Mouse (Mus musculus) kidney, adult 9 months (tissue): ENCODE results near the gene Nckap5.
"Not testable (repeated sequence)": the region's sequence is repeated elsewhere in the genome, so short reads cannot be mapped to it uniquely, and the experiment has no call there.

Experiments
- DNase-seq: peaks from one replicate; pipeline ENCODE4 v3.0.0; 2022

Nckap5 gene

DNA sequence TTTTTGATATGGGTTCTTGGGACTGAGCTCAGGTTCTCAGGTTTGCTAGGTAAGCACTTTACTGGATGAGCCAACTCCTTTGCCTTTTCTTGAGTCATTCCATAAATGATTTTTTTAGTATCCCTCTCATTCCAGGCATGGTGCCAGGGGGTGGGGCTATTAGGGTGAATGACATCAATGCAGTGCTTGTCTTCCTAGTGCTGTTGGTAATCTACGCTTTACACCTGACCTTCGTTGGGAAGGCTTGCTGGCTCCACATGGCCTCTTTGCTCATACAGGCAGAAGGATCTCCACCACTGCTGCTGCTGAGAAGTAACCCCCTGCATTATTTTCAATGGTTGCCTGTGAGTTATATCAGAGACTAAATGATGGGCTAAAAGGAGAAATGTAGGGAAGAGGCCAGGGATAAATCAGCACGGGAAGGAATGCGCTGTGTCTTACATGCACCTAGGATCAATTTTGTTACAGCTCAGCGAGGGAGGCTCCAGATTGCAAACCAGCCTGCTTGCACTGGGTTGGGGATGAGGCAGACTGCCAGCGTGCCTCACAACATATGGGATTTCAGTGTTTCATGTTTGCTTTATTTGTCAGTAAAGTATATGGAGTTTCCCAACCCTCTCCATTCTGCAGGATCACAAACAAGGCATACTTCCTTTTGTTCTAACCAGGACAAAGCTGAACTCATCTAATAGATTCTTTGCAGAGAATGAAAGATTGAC lies 676.9 kb downstream of the Nckap5 start:
- DNase-seq = peak; percentile 5

DNA sequence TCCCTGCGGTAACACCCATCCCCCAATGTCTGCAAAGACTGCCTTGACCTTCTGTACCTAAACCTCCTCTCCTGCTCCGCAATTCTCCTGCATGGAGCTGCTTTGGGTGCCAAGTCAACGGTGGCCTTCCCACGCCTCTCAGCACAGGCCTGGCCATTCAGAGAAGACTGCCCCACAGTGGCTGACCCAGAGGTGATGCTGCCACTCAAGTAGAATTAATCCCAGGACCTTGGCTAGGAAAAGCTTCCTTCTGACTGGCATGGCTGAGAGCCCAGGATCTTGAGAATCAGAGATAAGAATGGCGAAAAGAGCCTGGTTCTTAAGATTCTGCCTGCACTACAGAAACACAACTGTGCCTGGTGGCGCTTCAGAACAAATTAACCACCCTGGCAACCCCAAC lies 678.4 kb downstream of the Nckap5 start:
- no peak for DNase-seq

DNA sequence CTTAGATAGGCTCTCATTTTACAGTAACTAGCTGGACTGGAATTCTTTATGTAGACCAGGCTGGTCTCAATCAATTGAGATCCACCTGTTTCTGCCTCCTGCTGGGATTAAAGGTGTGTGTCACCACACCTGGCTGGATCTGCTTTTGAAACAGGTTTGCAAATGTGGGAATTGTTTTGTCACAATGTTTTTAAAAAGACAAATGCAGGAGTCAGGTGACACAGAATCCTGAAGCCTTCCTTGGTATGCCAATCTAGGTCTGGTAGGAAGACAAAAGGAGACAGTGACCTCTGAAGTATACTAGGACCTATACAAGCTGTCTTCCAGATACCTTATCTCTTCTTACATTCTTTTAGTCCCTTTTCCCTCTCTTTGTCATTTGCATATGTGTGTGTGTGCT lies 680.6 kb downstream of the Nckap5 start:
- DNase-seq = no peak

DNA sequence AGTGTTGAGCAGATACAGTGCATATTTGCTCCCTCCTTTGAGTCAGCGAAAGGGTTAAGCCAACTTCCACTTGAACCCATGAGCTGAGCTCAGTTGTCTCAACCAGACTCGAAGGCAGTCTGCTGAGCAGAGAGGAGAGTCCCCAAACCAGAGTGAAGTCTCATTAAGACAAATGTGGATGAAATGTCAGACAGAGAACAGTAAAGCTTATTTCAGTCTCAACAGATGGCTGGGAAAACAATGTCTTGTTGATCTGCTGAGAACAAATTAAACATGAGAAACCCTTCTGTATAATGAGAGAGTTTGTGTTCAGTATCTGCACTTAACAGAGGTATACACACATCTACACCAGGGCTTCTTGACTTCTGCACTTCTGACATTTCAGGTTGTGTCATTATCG lies 694.9 kb downstream of the Nckap5 start:
- DNase-seq = no peak

DNA sequence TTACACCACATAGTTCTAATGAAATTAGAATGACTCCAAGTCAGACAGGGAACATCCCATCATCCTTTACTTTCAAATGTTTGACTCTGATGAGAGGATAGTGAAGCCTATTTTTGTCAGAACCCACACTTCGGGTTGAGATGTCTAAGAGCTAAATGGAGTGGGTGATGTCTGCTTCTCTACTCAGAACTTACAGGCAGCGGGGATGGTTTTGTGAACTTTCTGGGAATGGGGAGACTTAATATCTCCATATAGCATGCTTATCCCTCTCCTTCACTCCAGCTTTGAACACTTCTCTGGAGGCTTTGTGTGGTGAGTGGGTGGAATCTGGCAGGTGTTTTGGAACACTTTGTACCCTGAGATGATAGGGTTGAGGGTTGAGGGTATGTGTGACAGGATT lies 698.3 kb downstream of the Nckap5 start:
- DNase-seq = no peak

DNA sequence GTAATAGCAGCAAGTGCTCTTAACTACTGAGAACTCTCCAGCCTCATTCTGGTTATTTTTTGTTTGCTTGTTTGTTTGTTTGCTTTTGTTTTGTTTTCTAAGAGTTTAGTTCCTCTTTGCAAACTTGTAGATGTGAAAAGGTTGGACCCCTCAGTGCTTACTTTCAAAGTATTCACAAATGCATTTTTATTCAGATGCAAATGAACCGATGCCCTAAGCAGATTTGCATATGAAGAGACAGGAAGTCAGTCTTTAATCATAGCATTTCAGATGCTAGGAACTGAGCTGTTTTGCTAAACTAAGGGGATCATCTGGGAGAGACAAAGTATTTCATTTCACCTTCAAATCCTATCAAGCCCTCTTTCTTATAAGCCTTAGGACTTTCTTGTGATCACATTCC lies 701.5 kb downstream of the Nckap5 start:
- DNase-seq = no peak

DNA sequence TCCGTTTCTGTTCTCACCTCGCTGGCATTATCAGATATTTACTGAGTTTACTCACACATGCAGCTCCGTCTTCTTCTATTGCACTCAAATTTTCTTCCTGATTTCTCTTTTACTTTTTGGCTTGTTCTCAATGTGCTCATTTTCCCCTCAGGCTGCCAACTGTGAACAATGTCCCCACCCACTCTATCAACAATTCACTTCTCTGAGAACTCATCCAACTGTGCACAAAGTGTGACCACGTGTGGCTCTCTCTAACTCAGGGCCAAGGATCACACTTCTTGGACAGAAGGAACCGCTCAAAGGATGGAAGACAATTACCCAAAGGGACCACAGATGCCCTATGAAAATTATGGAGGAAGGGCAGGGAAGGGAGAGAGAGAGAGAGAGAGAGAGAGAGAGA lies 707.5 kb downstream of the Nckap5 start:
- DNase-seq = no peak

DNA sequence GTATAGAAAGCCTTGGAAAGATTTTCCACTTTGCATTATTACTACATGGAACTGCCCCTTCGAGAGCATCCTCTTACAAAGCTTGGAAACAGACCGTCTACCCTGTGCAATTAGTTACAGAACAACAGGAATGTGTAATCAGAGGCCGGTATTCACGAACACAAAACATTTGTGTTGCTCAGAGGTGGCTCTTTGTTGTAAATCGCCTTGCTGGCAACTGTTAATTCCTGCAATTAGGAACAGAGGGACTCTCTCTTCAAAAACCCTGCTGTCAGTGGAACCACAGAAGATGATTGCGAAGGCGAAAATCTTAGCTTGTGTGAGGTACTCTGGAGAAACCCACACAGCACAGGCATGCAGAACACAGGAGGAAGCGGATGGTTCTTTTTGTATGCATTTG lies 710.1 kb downstream of the Nckap5 start:
- DNase-seq = no peak

DNA sequence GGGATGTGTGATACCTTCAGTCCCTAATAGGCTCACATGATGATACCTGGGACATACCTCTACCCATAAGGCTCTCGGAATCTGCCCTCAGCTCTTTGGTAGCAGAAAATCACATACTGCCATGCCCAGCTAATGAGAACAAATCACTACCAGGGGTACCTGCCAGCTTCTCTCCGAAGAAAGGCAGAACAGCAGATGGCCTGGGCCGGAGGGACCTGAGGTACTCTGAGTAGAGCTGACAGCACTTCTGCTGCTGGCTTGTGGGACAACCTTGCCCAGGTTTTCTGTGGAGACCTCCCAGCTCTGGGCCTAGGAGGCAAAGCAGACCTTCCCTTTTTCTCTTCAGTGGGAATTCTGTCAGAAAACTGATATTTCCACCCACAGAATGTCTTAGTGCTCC lies 714.6 kb downstream of the Nckap5 start:
- no peak for DNase-seq

DNA sequence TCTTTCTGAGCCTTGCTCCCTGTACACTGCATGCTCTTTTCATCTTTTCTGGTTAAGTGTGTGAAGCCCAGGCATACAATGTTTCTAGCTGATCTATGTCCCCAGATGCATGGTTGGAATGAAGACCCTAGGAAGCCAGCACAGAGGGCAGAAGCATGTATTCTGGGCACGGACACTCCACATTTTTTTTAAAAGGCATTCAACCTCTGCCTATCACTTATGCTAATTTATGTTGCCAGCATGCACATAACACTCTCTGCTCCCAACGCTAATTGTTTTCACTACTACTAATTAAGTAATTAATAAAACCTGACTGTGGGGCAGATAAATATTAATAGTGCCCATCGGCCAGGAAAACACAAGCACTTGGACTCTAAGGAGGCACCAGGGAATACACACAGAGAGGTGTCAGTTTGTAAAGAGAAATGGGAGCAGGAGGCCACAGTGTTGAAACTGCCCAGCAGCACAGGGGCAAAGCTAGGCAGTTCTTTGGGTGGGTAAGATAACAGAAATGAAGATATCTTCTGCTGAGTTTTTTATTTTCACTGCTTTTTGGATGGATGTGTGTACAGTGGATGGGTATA lies 724.8 kb downstream of the Nckap5 start:
- DNase-seq = no peak

DNA sequence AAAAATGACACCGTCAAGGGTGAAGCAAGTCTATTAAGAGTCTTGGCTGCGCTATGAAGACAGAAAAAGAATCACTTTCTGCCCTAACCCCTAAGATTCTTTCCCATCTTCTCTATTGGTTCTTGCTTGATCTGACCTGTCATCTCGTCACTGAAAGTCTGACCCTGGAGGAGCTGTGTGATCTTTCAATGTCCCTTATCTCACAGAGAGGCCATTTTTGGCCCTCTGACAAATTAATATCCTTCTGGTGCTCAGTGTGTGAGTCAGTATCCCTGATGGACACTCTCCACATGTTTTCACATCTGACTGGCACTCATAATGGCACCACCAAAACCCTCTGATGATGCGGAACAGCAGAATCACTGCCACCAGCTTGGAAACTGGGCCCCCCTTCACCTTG lies 736.3 kb downstream of the Nckap5 start:
- DNase-seq = no peak

DNA sequence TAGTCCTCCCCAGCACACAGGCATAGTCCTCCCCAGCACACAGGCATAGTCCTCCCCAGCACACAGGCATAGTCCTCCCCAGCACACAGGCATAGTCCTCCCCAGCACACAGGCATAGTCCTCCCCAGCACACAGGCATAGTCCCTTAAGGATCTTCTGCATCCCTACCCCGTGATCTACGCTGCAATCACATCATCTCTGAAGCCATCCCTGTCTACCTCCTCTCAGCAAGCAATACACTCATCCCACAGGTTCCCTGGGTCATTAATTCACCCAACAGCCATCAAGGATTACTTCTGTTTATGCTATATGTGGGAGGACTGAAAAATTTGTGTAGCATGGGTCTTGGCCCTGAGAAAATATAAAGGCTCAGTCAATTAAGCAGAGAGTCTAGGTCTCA lies 738.6 kb downstream of the Nckap5 start:
- not testable (repeated sequence) for DNase-seq

DNA sequence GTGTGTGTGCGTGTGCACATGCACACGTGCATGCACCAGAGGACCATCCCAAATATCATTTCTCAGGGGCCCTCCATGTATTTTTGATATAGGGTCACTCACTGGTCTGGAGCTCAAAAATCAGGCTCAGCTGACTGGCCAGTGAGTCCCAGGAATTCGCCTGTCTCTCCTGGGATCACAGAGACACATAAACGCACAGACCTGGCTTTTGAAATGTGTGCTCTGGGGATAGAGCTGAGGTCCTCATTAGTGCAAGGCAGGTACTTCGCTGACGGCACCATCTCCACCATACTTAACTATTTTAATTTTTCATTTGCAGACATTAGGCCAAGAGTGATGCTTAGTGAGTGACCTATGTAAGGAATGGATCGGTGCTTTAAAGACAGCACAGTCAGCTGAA lies 743.4 kb downstream of the Nckap5 start:
- DNase-seq = no peak

DNA sequence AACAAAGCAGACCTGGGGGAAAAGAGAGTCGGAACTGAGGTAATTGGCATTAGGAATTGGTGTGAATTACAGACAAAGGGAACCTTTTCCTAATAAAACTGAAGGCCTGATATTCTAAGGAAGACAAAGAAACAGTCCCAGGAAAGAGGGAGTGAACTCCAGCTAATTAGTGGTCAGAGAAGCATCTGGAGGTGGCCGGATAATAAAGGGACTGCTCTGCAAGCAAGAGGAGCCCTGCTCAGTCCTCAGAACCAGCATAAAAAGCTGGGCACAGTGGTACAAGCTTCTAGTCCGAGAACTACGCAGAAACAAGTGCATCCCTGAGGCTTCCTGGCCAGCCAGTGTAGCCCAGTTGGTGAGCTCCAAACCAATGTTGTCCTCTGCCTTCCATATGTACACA lies 754.3 kb downstream of the Nckap5 start:
- no peak for DNase-seq

DNA sequence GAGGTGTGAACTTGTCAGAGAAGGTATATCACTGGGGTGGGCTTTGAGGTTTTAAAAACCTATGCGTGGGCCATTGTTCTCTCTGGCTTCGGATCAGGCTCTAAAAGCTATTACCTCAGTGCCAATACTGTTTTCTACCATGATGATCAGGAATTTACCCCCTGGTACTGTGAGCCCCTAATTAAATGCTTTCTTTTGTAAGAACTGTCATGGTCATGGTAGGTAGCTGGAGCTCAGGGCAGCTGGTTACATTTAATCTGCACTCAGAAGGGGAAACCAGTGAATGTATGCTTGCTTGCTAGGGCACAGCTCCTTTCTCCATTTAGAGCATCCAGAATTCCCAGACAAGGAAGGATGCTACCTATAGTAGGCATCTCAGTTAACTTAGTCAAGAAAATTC lies 759.7 kb downstream of the Nckap5 start:
- no peak for DNase-seq

DNA sequence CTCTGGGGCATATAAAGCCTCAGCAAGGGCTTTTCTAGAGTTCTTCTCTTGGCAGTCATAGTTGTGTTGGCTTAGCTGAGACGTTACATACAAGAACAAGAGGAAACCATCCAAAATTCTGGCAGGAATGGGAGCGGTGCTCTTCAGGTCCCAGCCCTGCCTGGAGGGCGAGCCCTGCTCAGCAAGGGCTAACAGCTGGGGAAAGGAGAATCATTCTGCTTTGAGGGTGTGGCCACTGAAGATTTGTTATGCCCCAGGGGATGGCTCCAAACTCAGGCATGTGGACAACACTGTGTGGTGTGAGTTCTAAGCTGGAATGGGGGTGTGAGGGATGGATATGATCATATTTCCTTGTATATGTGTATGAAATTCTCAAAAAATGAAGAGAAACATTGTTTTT lies 779.1 kb downstream of the Nckap5 start:
- DNase-seq = no peak

DNA sequence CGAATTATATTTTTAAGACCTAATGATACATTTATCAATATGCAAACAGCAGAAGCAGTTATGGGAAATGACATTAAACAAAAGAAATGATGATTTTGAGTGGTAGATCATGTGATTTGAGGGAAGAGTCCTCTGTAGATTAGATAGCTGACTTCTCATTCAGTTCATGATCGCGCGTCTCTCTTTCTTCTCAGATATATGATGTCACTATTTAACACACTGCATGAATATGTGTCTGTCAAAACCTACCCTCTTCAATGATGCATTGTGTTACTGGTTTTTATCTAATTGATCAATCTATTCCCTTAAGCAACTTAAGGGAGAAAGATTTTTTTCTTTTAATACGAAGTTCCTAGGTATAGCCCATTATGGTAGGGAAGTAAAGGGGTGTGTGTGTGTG lies 787.7 kb downstream of the Nckap5 start:
- no peak for DNase-seq

DNA sequence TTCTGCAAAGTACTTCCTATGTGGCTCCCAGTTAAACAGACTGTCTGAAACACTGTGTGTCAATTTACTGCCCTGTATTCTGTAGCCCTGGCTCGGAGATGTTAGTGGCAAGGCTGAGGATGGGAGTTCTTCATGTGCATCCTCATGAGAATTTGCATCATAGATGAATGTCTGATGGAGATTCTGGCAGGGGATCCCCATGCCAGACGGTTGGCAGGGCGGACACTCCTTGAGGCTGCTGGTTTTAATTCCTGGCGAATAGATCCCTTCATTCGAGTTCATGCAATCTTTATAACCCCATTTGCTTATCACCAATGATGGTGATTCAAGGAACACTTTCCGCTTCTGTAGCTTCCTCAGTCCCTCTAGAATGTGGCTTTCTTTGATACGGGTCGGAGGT lies 803.1 kb downstream of the Nckap5 start:
- DNase-seq = no peak

DNA sequence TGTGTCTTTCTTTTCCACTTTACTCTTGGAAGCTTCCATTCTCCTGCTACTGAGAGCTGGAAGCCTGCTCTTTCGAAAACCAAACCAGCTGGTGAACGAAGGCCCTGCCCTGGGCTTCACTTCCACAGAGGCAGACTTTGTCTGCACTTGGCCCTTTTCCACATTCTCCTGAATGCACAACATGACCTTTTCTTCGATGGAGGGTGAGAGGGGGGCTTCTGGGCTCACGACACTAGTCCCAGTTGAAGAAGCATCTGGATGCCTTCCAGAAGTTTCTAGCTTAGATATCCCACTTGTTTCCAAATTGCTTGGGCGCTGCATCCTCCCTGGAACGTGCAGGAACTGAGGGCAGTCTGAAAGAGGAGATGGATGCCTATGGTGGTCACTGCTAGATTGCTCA lies 806.1 kb downstream of the Nckap5 start:
- DNase-seq = no peak

DNA sequence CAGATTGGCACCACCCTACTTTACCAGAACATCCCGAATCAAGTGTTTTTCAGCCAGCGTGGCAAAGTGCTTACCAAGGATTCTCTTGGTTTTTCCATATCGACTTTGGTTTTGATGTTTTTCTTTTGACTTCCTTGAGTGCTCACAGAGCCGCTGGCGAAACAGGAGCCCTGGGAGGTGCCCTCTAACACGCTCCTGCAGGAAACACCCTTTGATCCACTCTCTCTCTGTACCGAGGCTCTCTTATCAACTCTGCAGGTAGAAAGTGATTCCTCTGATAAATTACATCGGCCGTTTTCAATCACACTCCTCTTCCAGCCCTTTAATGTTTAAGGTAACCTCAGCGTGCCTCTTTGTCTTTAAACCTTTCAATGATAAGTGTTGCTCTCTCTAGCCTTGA lies 807.6 kb downstream of the Nckap5 start:
- DNase-seq = no peak

DNA sequence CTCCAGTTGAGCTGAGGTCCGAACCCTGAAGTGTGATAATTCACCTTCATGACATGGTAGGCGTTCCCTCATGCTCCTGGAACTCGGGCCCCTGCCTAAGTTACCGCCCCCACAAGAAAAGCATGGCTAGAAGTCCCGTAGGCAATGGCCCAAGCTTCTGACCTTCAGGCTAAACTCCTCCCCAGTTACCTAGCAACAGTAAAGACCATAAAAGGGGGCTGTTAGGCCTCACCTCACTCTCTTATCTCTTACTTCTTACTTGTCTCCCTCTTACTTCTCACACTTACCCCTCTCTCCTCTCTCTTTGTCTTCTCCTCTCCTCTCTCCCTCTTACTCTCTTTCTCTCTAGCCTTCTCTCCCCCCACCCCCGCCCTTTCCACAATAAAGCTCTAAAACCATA lies 811.9 kb downstream of the Nckap5 start:
- not testable (repeated sequence) for DNase-seq

DNA sequence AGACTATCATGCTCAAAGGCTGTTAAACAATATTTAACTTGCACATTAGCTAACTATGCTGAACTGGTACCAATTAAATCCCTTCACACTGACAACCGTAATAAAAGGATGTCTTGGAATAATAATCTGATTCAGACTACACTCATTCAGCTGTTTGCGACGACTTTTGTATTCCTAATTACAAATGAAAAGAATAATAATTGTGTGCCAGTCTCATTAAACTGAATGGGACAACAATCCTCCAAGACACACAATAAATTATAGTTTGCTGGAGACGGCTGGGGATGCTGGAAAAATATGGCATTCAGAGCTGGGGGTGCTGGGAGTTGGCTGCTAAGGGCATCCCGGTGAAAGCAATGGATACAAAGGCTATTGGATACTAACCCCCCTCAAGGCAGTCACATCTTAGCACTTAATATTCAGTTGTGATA lies 818.9 kb downstream of the Nckap5 start:
- DNase-seq = no peak

DNA sequence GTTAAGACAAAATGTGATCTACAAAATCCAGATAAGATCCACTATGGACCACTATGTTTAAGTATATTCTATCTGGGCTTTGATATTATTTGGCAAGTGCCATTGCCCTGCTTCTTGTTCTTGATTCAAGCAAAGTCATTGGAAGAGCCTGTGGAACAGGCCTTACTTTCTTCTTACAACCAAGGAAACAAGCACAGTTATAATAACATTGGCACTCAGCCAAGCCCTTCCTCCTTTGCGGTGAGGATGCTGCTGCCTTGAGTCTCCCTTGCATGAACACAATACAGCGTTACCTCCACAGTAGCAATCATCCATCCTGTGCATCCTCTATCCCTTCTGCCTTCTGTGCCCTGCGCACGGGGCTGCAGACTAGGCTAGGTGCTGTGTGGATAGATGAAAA lies 823.0 kb downstream of the Nckap5 start:
- DNase-seq = no peak

DNA sequence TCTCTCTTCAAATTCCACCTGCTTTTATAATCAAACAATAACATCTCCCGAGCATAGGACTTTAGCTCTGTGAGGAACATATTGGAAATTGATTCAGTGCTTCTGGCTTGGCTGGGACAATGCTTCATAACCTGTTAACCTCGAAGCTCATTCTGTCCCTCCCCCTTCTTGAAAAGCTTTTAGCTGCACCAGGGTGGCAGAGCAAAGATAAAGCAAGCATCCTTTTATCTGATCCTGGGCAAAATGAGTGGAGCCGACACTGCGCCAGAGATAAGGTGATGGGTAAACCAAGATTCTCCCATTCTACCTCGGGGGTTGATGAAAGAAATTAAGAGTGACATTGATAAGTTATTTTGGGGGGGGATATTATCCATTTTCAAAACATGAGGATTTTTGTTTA lies 824.9 kb downstream of the Nckap5 start:
- DNase-seq = no peak

DNA sequence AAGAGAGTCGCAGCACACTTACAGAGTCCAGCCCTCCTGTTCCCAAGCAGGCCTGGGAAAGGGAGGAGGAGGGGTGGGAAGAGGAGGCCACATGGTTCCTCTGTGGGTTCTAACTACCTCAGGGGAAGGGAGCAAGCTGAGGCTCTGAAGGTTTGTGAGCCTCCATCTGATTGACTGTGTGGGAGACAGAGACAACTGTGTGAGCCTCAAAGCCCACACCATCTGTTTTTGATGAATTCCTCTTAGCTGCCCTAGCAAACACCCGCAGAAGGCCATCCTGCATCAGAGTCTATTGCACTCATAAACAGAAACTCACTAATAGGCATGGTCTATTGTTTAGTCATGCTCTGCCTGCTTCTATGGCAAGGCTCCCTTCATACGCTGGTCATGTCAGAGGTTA lies 834.1 kb downstream of the Nckap5 start:
- DNase-seq = no peak
